Mouse (Mus musculus): ENCODE results near the gene Thoc5. TPM values are rescaled to one million over a fixed set of nuclear protein-coding genes. Genes with fewer than 3 reads are reported as not detected.

The Thoc5 gene
- polyA plus RNA-seq, 2 experiments: 34.0 to 39.0 TPM

GRCm38 (mm10) chr11:4948792-4949191, 53.7 kb downstream of the Thoc5 start:
- WGBS: 35% methylated on average over 8 of the region's 8 CpGs
- Histone ChIP-seq H3K36me3 (ENCODE audit: control insufficient read depth, insufficient read depth, low read length) (no peaks in the 10 kb centered on the region), H3K4me2 (replicated peaks; ENCODE audit: low read depth, low read length, severe bottlenecking) (no peak overlapping the region), H3K4me1 (ENCODE audit: control insufficient read depth, insufficient read depth, low read length) (no peaks in the 10 kb centered on the region; the same call in 1 of the 2 replicates), H3K9ac (ENCODE audit: low read depth, low read length, severe bottlenecking) (no peak overlapping the region), H3K4me3 (replicated peaks; ENCODE audit: low read length) (no peak overlapping the region), H3K9me3 (ENCODE audit: control insufficient read depth, low read length) (no peaks in the 10 kb centered on the region), H3K27ac (replicated peaks; ENCODE audit: low read depth, low read length) (no peak overlapping the region), H3K27me3 (ENCODE audit: control insufficient read depth, insufficient read depth, low read length) (peaks cover 63% of the 10 kb centered on the region)
- TF ChIP-seq POLR2A (IDR thresholded peaks at IDR 0.05; ENCODE audit: borderline replicate concordance, extremely low read depth, insufficient read depth, insufficient read length): no peak
- ATAC-seq (ENCODE audit: low FRiP score, low read depth): no peak
- no peak for DNase-seq (ENCODE audit: low spot score)

GRCm38 (mm10) chr11:4949256-4950044, 54.3 kb downstream of the Thoc5 start:
- DNase-seq (ENCODE audit: low spot score) (peak; percentile 73), ATAC-seq (ENCODE audit: low FRiP score, low read depth) (no peak)
- Histone ChIP-seq H3K36me3 (ENCODE audit: control insufficient read depth, insufficient read depth, low read length) (no peaks in the 10 kb centered on the region), H3K27ac (replicated peaks; ENCODE audit: low read depth, low read length) (no peak overlapping the region), H3K9me3 (ENCODE audit: control insufficient read depth, low read length) (no peaks in the 10 kb centered on the region), H3K9ac (ENCODE audit: low read depth, low read length, severe bottlenecking) (no peak overlapping the region), H3K27me3 (ENCODE audit: control insufficient read depth, insufficient read depth, low read length) (peaks cover 69% of the 10 kb centered on the region), H3K4me1 (ENCODE audit: control insufficient read depth, insufficient read depth, low read length) (no peaks in the 10 kb centered on the region; the same call in 1 of the 2 replicates), H3K4me3 (replicated peaks; ENCODE audit: low read length) (no peak overlapping the region), H3K4me2 (replicated peaks; ENCODE audit: low read depth, low read length, severe bottlenecking) (no peak overlapping the region)
- WGBS: 4% methylated on average over 23 of the region's 23 CpGs
- no peak for TF ChIP-seq POLR2A (IDR thresholded peaks at IDR 0.05; ENCODE audit: borderline replicate concordance, extremely low read depth, insufficient read depth, insufficient read length)

DNA sequence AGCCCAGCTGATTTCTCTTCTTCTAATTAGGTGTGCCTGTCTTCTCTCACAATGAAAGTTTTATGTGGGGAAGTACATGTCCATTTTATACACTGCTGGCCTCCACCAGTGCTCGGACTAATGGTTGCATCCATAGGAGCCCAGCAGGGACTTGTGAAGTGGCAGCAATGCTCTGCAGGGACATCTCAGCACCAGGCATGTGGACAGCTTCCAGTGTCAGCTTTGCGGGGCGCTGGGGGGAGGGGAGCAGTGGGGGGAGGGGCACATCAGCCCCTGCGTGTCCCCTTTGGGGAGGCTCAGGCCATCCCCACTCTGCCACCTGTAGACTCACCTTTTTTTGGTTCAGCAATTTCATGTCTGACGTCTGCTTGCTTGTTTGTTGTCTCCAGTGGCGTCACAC, 58.3 kb downstream of the Thoc5 start:
- H3K27me3 ChIP-seq (ENCODE audit: control insufficient read depth, insufficient read depth, low read length): peaks cover 33% of the 10 kb centered on the region
- no peak overlapping the region for H3K4me2 ChIP-seq (replicated peaks; ENCODE audit: low read depth, low read length, severe bottlenecking)
- 1% methylated on average over 5 of the region's 6 CpGs for WGBS
- DNase-seq (ENCODE audit: low spot score): no peak
- H3K9ac ChIP-seq (ENCODE audit: low read depth, low read length, severe bottlenecking): no peak overlapping the region
- no peak overlapping the region for H3K4me3 ChIP-seq (replicated peaks; ENCODE audit: low read length)
- H3K4me1 ChIP-seq (ENCODE audit: control insufficient read depth, insufficient read depth, low read length): no peaks in the 10 kb centered on the region
- H3K36me3 ChIP-seq (ENCODE audit: control insufficient read depth, insufficient read depth, low read length): no peaks in the 10 kb centered on the region
- no peak for TF ChIP-seq POLR2A (IDR thresholded peaks at IDR 0.05; ENCODE audit: borderline replicate concordance, extremely low read depth, insufficient read depth, insufficient read length)
- ATAC-seq (ENCODE audit: low FRiP score, low read depth): no peak
- H3K27ac ChIP-seq (replicated peaks; ENCODE audit: low read depth, low read length): no peak overlapping the region
- H3K9me3 ChIP-seq (ENCODE audit: control insufficient read depth, low read length): no peaks in the 10 kb centered on the region

DNA sequence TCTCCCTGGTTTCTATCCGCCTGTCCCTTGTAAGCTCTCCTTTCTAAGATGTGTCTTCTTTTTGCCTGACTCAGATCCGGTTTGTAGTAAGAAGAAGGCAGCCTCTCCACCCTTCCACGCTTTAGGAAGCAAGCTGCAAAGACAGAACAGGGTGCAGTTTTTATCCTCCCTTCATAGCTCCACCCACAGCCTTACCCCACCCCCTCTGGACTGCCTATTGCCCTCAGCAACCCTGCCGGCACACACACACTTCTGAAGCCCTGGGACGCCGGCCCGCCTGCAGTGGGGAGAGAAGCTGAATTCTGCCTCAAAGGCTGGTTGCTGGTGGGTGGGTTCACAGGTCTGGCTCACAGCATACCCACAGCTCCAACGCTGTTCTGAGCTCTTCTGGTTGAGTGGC, 58.8 kb downstream of the Thoc5 start:
- peaks cover 27% of the 10 kb centered on the region for H3K27me3 ChIP-seq (ENCODE audit: control insufficient read depth, insufficient read depth, low read length)

DNA sequence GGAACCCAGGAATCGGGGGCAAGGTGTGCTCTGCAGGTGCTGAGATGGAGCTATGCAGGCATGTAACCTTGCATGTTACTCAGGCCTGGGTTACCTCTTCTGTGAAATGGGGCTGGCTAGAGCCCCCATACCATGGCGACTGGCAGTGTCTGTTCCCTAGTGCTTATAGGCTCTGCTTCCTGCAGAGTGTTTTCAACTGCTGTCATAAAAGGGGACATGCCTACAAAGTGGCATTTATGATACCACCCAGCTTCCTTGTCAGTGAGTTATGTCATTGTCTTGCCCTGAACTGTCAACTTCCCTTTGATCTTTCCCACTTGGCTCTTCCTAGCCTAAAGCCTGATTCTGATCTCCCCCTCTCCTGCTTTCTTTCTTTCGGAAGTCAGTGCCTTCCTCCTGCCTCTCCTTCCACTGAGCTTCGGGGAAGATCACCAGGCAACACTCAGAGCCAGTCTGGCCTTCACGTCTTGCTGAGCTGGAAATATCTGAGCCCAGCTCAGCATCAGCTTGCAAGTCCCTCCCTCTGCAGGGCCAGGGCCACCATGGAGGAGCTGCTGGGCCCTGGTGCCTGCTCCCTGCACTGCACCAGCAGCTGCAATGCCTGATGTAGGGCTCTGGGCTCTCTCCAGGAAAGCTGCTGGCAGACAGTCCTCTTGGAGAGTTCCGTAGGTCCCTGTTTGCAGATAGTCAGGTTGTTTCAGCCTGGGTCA, 68.1 kb downstream of the Thoc5 start:
- H3K27me3 ChIP-seq (ENCODE audit: control insufficient read depth, insufficient read depth, low read length): no peaks in the 10 kb centered on the region
- no peaks in the 10 kb centered on the region for H3K9me3 ChIP-seq (ENCODE audit: control insufficient read depth, low read length)
- H3K36me3 ChIP-seq (ENCODE audit: control insufficient read depth, insufficient read depth, low read length): no peaks in the 10 kb centered on the region
- H3K4me3 ChIP-seq (replicated peaks; ENCODE audit: low read length): no peak overlapping the region
- no peak overlapping the region for H3K4me2 ChIP-seq (replicated peaks; ENCODE audit: low read depth, low read length, severe bottlenecking)
- ATAC-seq (ENCODE audit: low FRiP score, low read depth) (no peak), DNase-seq (ENCODE audit: low spot score) (no peak)
- no peak overlapping the region for H3K27ac ChIP-seq (replicated peaks; ENCODE audit: low read depth, low read length)
- H3K4me1 ChIP-seq (ENCODE audit: control insufficient read depth, insufficient read depth, low read length): no peaks in the 10 kb centered on the region
- WGBS: 22% methylated on average over 6 of the region's 6 CpGs
- no peak overlapping the region for H3K9ac ChIP-seq (ENCODE audit: low read depth, low read length, severe bottlenecking)
- TF ChIP-seq POLR2A (IDR thresholded peaks at IDR 0.05; ENCODE audit: borderline replicate concordance, extremely low read depth, insufficient read depth, insufficient read length): no peak

More for the DNA sequence above, 58.8 kb downstream of the Thoc5 start:
- Histone ChIP-seq H3K9ac (ENCODE audit: low read depth, low read length, severe bottlenecking) (no peak overlapping the region), H3K4me1 (ENCODE audit: control insufficient read depth, insufficient read depth, low read length) (no peaks in the 10 kb centered on the region), H3K9me3 (ENCODE audit: control insufficient read depth, low read length) (no peaks in the 10 kb centered on the region), H3K4me2 (replicated peaks; ENCODE audit: low read depth, low read length, severe bottlenecking) (no peak overlapping the region), H3K4me3 (replicated peaks; ENCODE audit: low read length) (no peak overlapping the region), H3K27ac (replicated peaks; ENCODE audit: low read depth, low read length) (no peak overlapping the region), H3K36me3 (ENCODE audit: control insufficient read depth, insufficient read depth, low read length) (no peaks in the 10 kb centered on the region)
- WGBS: 0% methylated on average over 8 of the region's 8 CpGs
- TF ChIP-seq POLR2A (IDR thresholded peaks at IDR 0.05; ENCODE audit: borderline replicate concordance, extremely low read depth, insufficient read depth, insufficient read length): no peak
- ATAC-seq (ENCODE audit: low FRiP score, low read depth) (no peak), DNase-seq (ENCODE audit: low spot score) (no peak)
